Mouse (Mus musculus) E14TG2a.4 (cell line): ENCODE results near the gene Ctnna3.

Source experiments
- H3K27me3 ChIP-seq: 2 replicates; pipeline ENCODE4 v1.6.1; 2014; ENCODE audit warnings: low read length, control low read depth; ENCODE audit not compliant: insufficient read depth
- H3K36me3 ChIP-seq: 2 replicates; pipeline ENCODE4 v1.6.1; 2014; ENCODE audit warnings: low read length, control low read depth; ENCODE audit not compliant: insufficient read depth
- H3K4me1 ChIP-seq: replicated peaks from 2 replicates; pipeline ENCODE4 v1.6.1; 2014; ENCODE audit warnings: low read depth, low read length, control low read depth
- H3K4me3 ChIP-seq: replicated peaks from 2 replicates; pipeline ENCODE4 v1.5.1; 2014; ENCODE audit warnings: mild to moderate bottlenecking, low read length
- H3K9me3 ChIP-seq: 2 replicates; pipeline ENCODE4 v1.6.1; 2014; ENCODE audit warnings: low read length, control low read depth
- CTCF ChIP-seq: conservative IDR thresholded peaks from 2 replicates; pipeline ENCODE4 v1.5.1; 2014; ENCODE audit warnings: low read length
- NANOG ChIP-seq: IDR thresholded peaks from 2 replicates; pipeline ENCODE4 v1.6.1; 2014; ENCODE audit warnings: borderline replicate concordance, low read length, mixed read lengths
- POU5F1 ChIP-seq: IDR thresholded peaks from 2 replicates; pipeline ENCODE4 v1.6.1; 2014; ENCODE audit warnings: low read length, borderline replicate concordance

Gene Ctnna3

GRCm38 (mm10) chr10:64641093-64641492 lies 1211.2 kb downstream of the Ctnna3 start:
- no peaks in the 10 kb centered on the region for H3K9me3 ChIP-seq
- no peaks in the 10 kb centered on the region for H3K4me1 ChIP-seq
- no peaks in the 10 kb centered on the region for H3K36me3 ChIP-seq
- no peaks in the 10 kb centered on the region for H3K27me3 ChIP-seq
- no peak overlapping the region for H3K4me3 ChIP-seq
- TF ChIP-seq CTCF (no peak), POU5F1 (no peak), NANOG (no peak)

GRCm38 (mm10) chr10:64641576-64641975 lies 1211.7 kb downstream of the Ctnna3 start:
- no peak for TF ChIP-seq NANOG
- TF ChIP-seq CTCF = no peak
- no peak for TF ChIP-seq POU5F1

GRCm38 (mm10) chr10:64643976-64644375 lies 1214.1 kb downstream of the Ctnna3 start:
- Histone ChIP-seq H3K27me3 (no peaks in the 10 kb centered on the region), H3K4me3 (no peak overlapping the region), H3K9me3 (no peaks in the 10 kb centered on the region), H3K36me3 (no peaks in the 10 kb centered on the region), H3K4me1 (no peaks in the 10 kb centered on the region)
- TF ChIP-seq POU5F1 (no peak), NANOG (no peak), CTCF (no peak)

More at GRCm38 (mm10) chr10:64641576-64641975, 1211.7 kb downstream of the Ctnna3 start:
- H3K9me3 ChIP-seq = no peaks in the 10 kb centered on the region
- H3K4me1 ChIP-seq = no peaks in the 10 kb centered on the region
- H3K27me3 ChIP-seq = no peaks in the 10 kb centered on the region
- H3K36me3 ChIP-seq = no peaks in the 10 kb centered on the region
- no peak overlapping the region for H3K4me3 ChIP-seq

- Histone ChIP-seq H3K27me3 (no peaks in the 10 kb centered on the region), H3K4me3 (no peak overlapping the region), H3K36me3 (no peaks in the 10 kb centered on the region), H3K4me1 (no peaks in the 10 kb centered on the region), H3K9me3 (no peaks in the 10 kb centered on the region)
- TF ChIP-seq NANOG (no peak), CTCF (no peak), POU5F1 (no peak)
Measured at GRCm38 (mm10) chr10:64661190-64661589, 1231.3 kb downstream of the Ctnna3 start.

- H3K4me3 ChIP-seq = no peak overlapping the region
- H3K4me1 ChIP-seq = no peaks in the 10 kb centered on the region
- H3K27me3 ChIP-seq = no peaks in the 10 kb centered on the region
- H3K9me3 ChIP-seq = no peaks in the 10 kb centered on the region
- H3K36me3 ChIP-seq = no peaks in the 10 kb centered on the region
- TF ChIP-seq POU5F1 = no peak
- TF ChIP-seq CTCF = no peak
- no peak for TF ChIP-seq NANOG
Measured at GRCm38 (mm10) chr10:64671469-64671868, 1241.6 kb downstream of the Ctnna3 start.

GRCm38 (mm10) chr10:64675796-64676195 lies 1245.9 kb downstream of the Ctnna3 start:
- Histone ChIP-seq H3K27me3 (no peaks in the 10 kb centered on the region), H3K9me3 (no peaks in the 10 kb centered on the region), H3K36me3 (no peaks in the 10 kb centered on the region), H3K4me3 (no peak overlapping the region), H3K4me1 (no peaks in the 10 kb centered on the region)
- no peak for TF ChIP-seq NANOG
- no peak for TF ChIP-seq POU5F1
- no peak for TF ChIP-seq CTCF

- no peaks in the 10 kb centered on the region for H3K9me3 ChIP-seq
- no peak overlapping the region for H3K4me3 ChIP-seq
- no peak for TF ChIP-seq POU5F1
- no peak for TF ChIP-seq NANOG
- H3K4me1 ChIP-seq = no peaks in the 10 kb centered on the region
- no peaks in the 10 kb centered on the region for H3K27me3 ChIP-seq
- H3K36me3 ChIP-seq = no peaks in the 10 kb centered on the region
Measured at GRCm38 (mm10) chr10:64710017-64710416, 1280.1 kb downstream of the Ctnna3 start.

- Histone ChIP-seq H3K4me1 (no peaks in the 10 kb centered on the region), H3K36me3 (no peaks in the 10 kb centered on the region), H3K27me3 (no peaks in the 10 kb centered on the region), H3K4me3 (no peak overlapping the region), H3K9me3 (no peaks in the 10 kb centered on the region)
- no peak for TF ChIP-seq NANOG
- TF ChIP-seq CTCF = no peak
- no peak for TF ChIP-seq POU5F1
Measured at GRCm38 (mm10) chr10:64718036-64718435, 1288.1 kb downstream of the Ctnna3 start.

GRCm38 (mm10) chr10:64735692-64736091 lies 1305.8 kb downstream of the Ctnna3 start:
- H3K27me3 ChIP-seq = 0 out of 2 replicates have a peak, but pooled peaks cover 3% of the 10 kb centered on the region

More at GRCm38 (mm10) chr10:64735692-64736091, 1305.8 kb downstream of the Ctnna3 start:
- Histone ChIP-seq H3K4me1 (peaks cover 3% of the 10 kb centered on the region), H3K4me3 (no peak overlapping the region), H3K9me3 (no peaks in the 10 kb centered on the region), H3K36me3 (no peaks in the 10 kb centered on the region)
- no peak for TF ChIP-seq NANOG
- no peak for TF ChIP-seq CTCF
